Mouse (Mus musculus): ENCODE results near the gene Vmn1r199. TPM values are rescaled to one million over a fixed set of nuclear protein-coding genes. Genes with fewer than 3 reads are reported as not detected.
"Not testable (repeated sequence)": the region's sequence is repeated elsewhere in the genome, so short reads cannot be mapped to it uniquely, and the experiment has no call there.

Gene Vmn1r199
- total RNA-seq (2018; cell fraction: chromatin; rRNA removed) = not detected
- total RNA-seq (2018; cell fraction: cytosol; rRNA removed) = not detected
- total RNA-seq (2018; cell fraction: nucleus; rRNA removed) = not detected
- not detected in 3 replicates for polyA plus RNA-seq (2018)

GRCm38 (mm10) chr13:22379518-22379917, at the start of gene Vmn1r199:
TSS of gene Vmn1r199 (plus strand) at chr13:22379818.
- no peaks in the 10 kb centered on the region for H3K36me3 ChIP-seq (ENCODE audit: inconsistent target)
- H3K4me3 ChIP-seq (ENCODE audit: inconsistent target) = no peak within 1 kb of the TSS
- H3K27ac ChIP-seq = no peak within 1 kb of the TSS
- no peaks in the 10 kb centered on the region for H3K79me2 ChIP-seq (ENCODE audit: inconsistent target)
- 73% methylated on average over 2 of the region's 2 CpGs for WGBS (ENCODE audit: missing documents)

DNA sequence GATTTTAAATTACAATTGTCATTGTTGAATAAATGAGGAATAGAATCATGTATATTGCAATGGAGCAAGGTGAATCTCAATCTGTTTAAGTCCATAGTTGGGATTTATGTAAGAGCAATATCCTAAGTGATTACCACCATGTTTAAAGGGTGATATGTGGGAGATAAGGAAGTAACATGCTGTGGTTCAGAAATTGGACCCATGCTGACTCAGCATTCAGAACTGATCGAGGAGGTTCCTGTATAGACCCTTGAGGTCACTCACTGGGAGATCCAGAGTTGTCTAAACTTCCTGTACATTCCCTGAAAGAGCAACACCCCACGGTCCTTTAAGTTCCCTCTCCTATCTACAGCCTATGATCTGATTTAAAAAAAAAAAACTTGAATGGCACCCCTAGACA, 46.3 kb upstream of the Vmn1r199 start:
- Histone ChIP-seq H3K27ac (no peak overlapping the region), H3K79me2 (ENCODE audit: inconsistent target) (no peaks in the 10 kb centered on the region), H3K36me3 (ENCODE audit: inconsistent target) (no peaks in the 10 kb centered on the region), H3K4me3 (ENCODE audit: inconsistent target) (no peak overlapping the region)
- WGBS (ENCODE audit: missing documents) = 53% methylated on average over 2 of the region's 2 CpGs

- 87% methylated on average over 1 of the region's 1 CpGs for WGBS (ENCODE audit: missing documents)
- no peak overlapping the region for H3K27ac ChIP-seq
- H3K79me2 ChIP-seq (ENCODE audit: inconsistent target) = no peaks in the 10 kb centered on the region
- H3K36me3 ChIP-seq (ENCODE audit: inconsistent target) = no peaks in the 10 kb centered on the region
- no peak overlapping the region for H3K4me3 ChIP-seq (ENCODE audit: inconsistent target)
Observed at GRCm38 (mm10) chr13:22335565-22335964, 44.1 kb upstream of the Vmn1r199 start.

- no peak within 1 kb of the TSS for H3K27ac ChIP-seq
- H3K36me3 ChIP-seq (ENCODE audit: inconsistent target) = no peaks in the 10 kb centered on the region
- no peak within 1 kb of the TSS for H3K4me3 ChIP-seq (ENCODE audit: inconsistent target)
- WGBS (ENCODE audit: missing documents) = 0% methylated on average over 1 of the region's 1 CpGs
- H3K79me2 ChIP-seq (ENCODE audit: inconsistent target) = no peaks in the 10 kb centered on the region
Observed at GRCm38 (mm10) chr13:22350064-22350463, 29.6 kb upstream of the Vmn1r199 start, which contains the start of gene Vmn1r198. TSS of gene Vmn1r198 (plus strand) at chr13:22350364.

DNA sequence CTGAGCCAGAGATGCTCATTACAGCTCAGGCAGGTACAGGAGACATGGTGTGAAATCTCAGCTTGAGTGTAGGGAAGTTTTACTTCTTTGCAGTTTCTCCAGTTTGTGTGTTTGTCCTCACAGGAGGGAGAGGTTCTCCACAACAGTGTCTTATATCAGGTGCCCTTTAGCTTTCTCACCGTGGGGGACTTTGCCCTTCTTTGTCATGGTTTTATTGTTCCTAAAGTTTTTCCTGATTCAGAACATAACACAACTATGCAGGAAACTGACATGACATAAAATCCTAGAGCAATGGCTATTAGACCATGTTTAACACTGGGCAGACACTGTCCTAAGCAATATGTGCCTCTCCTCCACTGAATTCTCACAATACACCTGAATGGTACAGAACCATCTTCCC, 28.8 kb upstream of the Vmn1r199 start:
- Histone ChIP-seq H3K4me3 (ENCODE audit: inconsistent target) (no peak overlapping the region), H3K79me2 (ENCODE audit: inconsistent target) (no peaks in the 10 kb centered on the region), H3K27ac (no peak overlapping the region), H3K36me3 (ENCODE audit: inconsistent target) (no peaks in the 10 kb centered on the region)
- 92% methylated on average over 1 of the region's 1 CpGs for WGBS (ENCODE audit: missing documents)

GRCm38 (mm10) chr13:22381128-22381527, 1.5 kb downstream of the Vmn1r199 start:
- WGBS (ENCODE audit: missing documents) = 80% methylated on average over 3 of the region's 3 CpGs
- not testable (repeated sequence) for H3K27ac ChIP-seq; H3K36me3 ChIP-seq (ENCODE audit: inconsistent target); H3K79me2 ChIP-seq (ENCODE audit: inconsistent target); H3K4me3 ChIP-seq (ENCODE audit: inconsistent target)

DNA sequence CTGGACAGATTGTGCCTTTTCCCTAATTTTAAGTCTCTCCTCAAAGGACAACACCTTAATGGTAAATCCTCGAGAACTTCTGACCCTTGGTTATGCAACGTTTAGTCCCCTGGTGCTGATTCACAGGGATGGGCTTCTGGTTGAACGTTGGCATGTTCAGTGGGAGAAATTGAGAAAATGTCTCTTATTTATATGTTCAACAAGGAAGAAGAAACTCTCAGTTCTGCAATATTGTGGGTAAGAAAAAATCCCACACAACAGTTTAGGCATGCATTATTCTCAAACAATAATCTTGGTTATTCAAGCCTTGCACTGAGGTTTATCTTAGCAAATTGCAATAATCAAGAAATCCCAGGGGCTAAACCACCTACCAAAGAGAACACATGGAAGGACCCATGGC, 3.8 kb downstream of the Vmn1r199 start:
- Histone ChIP-seq H3K27ac (no peak overlapping the region), H3K4me3 (ENCODE audit: inconsistent target) (no peak overlapping the region), H3K36me3 (ENCODE audit: inconsistent target) (no peaks in the 10 kb centered on the region), H3K79me2 (ENCODE audit: inconsistent target) (no peaks in the 10 kb centered on the region)
- WGBS (ENCODE audit: missing documents) = 72% methylated on average over 3 of the region's 3 CpGs

- H3K79me2 ChIP-seq (ENCODE audit: inconsistent target) = no peaks in the 10 kb centered on the region
- WGBS (ENCODE audit: missing documents) = 87% methylated on average over 1 of the region's 1 CpGs
- H3K4me3 ChIP-seq (ENCODE audit: inconsistent target) = no peak overlapping the region
- H3K36me3 ChIP-seq (ENCODE audit: inconsistent target) = no peaks in the 10 kb centered on the region
- H3K27ac ChIP-seq = no peak overlapping the region
Observed at GRCm38 (mm10) chr13:22387050-22387449, 7.4 kb downstream of the Vmn1r199 start.

DNA sequence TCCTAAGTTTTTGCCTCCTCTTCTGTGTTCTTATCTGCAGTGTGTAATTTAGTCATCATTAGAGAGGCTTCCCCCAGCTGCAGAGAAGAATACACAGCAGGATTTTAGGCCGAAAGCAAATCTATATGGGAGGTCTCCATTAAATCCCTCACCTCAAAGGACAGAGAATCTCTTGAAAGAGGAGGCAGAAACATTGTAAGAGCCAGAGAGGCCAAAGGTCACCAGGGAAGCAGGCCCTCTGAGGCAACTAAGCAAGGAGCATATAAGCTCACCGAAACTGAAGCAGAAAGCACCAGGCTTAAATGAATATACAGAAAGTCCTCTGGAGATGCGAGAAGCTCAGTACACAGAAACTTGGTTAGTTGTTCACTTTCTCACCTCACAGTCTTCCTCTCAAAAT, 10.5 kb downstream of the Vmn1r199 start, which contains the start of gene Vmn1r200:
Gene Vmn1r200 (plus strand): TSS at position 301 of the 400 bp plus-strand sequence.
- 92% methylated on average over 3 of the region's 3 CpGs for WGBS (ENCODE audit: missing documents)
- H3K36me3 ChIP-seq (ENCODE audit: inconsistent target) = no peaks in the 10 kb centered on the region
- no peak within 1 kb of the TSS for H3K27ac ChIP-seq
- no peak within 1 kb of the TSS for H3K4me3 ChIP-seq (ENCODE audit: inconsistent target)
- H3K79me2 ChIP-seq (ENCODE audit: inconsistent target) = no peaks in the 10 kb centered on the region

- Histone ChIP-seq H3K27ac (no peak overlapping the region), H3K36me3 (ENCODE audit: inconsistent target) (no peaks in the 10 kb centered on the region), H3K79me2 (ENCODE audit: inconsistent target) (no peaks in the 10 kb centered on the region), H3K4me3 (ENCODE audit: inconsistent target) (no peak overlapping the region)
- WGBS (ENCODE audit: missing documents) = 92% methylated on average over 1 of the region's 1 CpGs
Observed at GRCm38 (mm10) chr13:22402978-22403377, 23.4 kb downstream of the Vmn1r199 start.

Other genes starting within 250 kb of the Vmn1r199 start
- not detected in 3 replicates for gene Vmn1r191, start 195.8 kb upstream of the Vmn1r199 start, polyA plus RNA-seq (2018)
- gene Vmn1r192, start 188.7 kb upstream of the Vmn1r199 start, polyA plus RNA-seq (2018) = not detected in 3 replicates
- gene Vmn1r193, start 156.7 kb upstream of the Vmn1r199 start, polyA plus RNA-seq (2018) = not detected in 3 replicates
- not detected in 3 replicates for gene Vmn1r194, start 135.6 kb upstream of the Vmn1r199 start, polyA plus RNA-seq (2018)
- gene Vmn1r195, start 109.3 kb upstream of the Vmn1r199 start, polyA plus RNA-seq (2018) = not detected in 3 replicates
- not detected in 3 replicates for gene Vmn1r196, start 89.9 kb upstream of the Vmn1r199 start, polyA plus RNA-seq (2018)
- gene Vmn1r197, start 55.2 kb upstream of the Vmn1r199 start, polyA plus RNA-seq (2018) = not detected in 3 replicates
- not detected in 3 replicates for gene Vmn1r198, start 29.5 kb upstream of the Vmn1r199 start, polyA plus RNA-seq (2018)
- gene Vmn1r200, start 10.6 kb downstream of the Vmn1r199 start, polyA plus RNA-seq (2018) = not detected in 3 replicates
- gene Vmn1r201, start 92.1 kb downstream of the Vmn1r199 start, polyA plus RNA-seq (2018) = not detected in 3 replicates
- gene Vmn1r202, start 125.6 kb downstream of the Vmn1r199 start, polyA plus RNA-seq (2018) = not detected in 3 replicates
- gene Vmn1r203, start 138.3 kb downstream of the Vmn1r199 start, polyA plus RNA-seq (2018) = 0.02 to 0.03 TPM in 2 of 3 replicates, not detected in the other
- not detected in 3 replicates for gene Vmn1r204, start 173.4 kb downstream of the Vmn1r199 start, polyA plus RNA-seq (2018)
- gene Vmn1r205, start 213.2 kb downstream of the Vmn1r199 start, polyA plus RNA-seq (2018) = not detected in 3 replicates
- gene Vmn1r206, start 244.4 kb downstream of the Vmn1r199 start, polyA plus RNA-seq (2018) = not detected in 3 replicates

Measured in macrophage (primary cell).